Mouse (Mus musculus) hindbrain, embryonic 10.5 days (tissue): ENCODE data around the gene Tppp. TPM values are rescaled to one million over a fixed set of nuclear protein-coding genes. Genes with fewer than 3 reads are reported as not detected.
A peak's percentile ranks its signal among the peaks of the same experiment; 100 is the strongest.

Source experiments
- DNase-seq: peaks from one replicate; pipeline ENCODE4 v3.0.0-alpha.2; 2017; ENCODE audit warnings: low spot score
- H3K27ac ChIP-seq: fragments of 300-500 bp; sonication (generic); 2 replicates; pipeline ENCODE4 v1.5.1; 2016; ENCODE audit warnings: mild to moderate bottlenecking, moderate library complexity
- H3K27me3 ChIP-seq: fragments of 300-500 bp; sonication (generic); 2 replicates; pipeline ENCODE4 v1.6.1; 2016; ENCODE audit warnings: mild to moderate bottlenecking; ENCODE audit not compliant: poor library complexity, insufficient read depth, severe bottlenecking
- H3K36me3 ChIP-seq: fragments of 300-500 bp; sonication (generic); 2 replicates; pipeline ENCODE4 v1.6.1; 2016; ENCODE audit warnings: mild to moderate bottlenecking, moderate library complexity
- H3K4me1 ChIP-seq: fragments of 300-500 bp; sonication (generic); replicated peaks from 2 replicates; pipeline ENCODE4 v1.6.1; 2016; ENCODE audit warnings: mild to moderate bottlenecking
- H3K4me3 ChIP-seq: fragments of 300-500 bp; sonication (generic); 2 replicates; pipeline ENCODE4 v1.5.1; 2016; ENCODE audit warnings: mild to moderate bottlenecking, moderate library complexity
- H3K9me3 ChIP-seq: fragments of 300-500 bp; sonication (generic); 2 replicates; pipeline ENCODE4 v1.6.1; 2016; ENCODE audit warnings: mild to moderate bottlenecking, moderate library complexity
- WGBS: fragments of 180-500 bp; shearing (Covaris S2); methylation state at CpG from one replicate; pipeline ENCODE4 v1.1.7; 2016; 5-methylcytosine and 5-hydroxymethylcytosine counted together
- polyA plus RNA-seq: library from polyadenylated mRNA; unstranded; fragments of >200 nt; fragmentation: Nextera tagmentation; extraction: Ambion mirVana; gene quantifications from 2 replicates; pipeline ENCODE4 v1.2.1, GENCODE M21; 2016

The Tppp gene
- polyA plus RNA-seq: 0.85 and 2.8 TPM in 2 replicates

GRCm38 (mm10) chr13:74008948-74009718, at the start of gene Tppp:
Gene Tppp (plus strand): TSS chr13:74009407.
- Histone ChIP-seq H3K27me3 (peaks cover 53% of the 10 kb centered on the region), H3K36me3 (no peaks in the 10 kb centered on the region), H3K4me1 (peaks cover 24% of the 10 kb centered on the region), H3K27ac (peak within 1 kb of the TSS; percentile 70), H3K9me3 (no peaks in the 10 kb centered on the region), H3K4me3 (peak within 1 kb of the TSS; percentile 65)
- DNase-seq: peak; percentile 85
- under 1% methylated on average over 56 of the region's 56 CpGs for WGBS

- no peaks in the 10 kb centered on the region for H3K4me1 ChIP-seq
- DNase-seq: no peak
- H3K27ac ChIP-seq: no peak overlapping the region
- peaks cover 76% of the 10 kb centered on the region for H3K36me3 ChIP-seq
- H3K4me3 ChIP-seq: no peak overlapping the region
- H3K9me3 ChIP-seq: no peaks in the 10 kb centered on the region
- no peaks in the 10 kb centered on the region for H3K27me3 ChIP-seq
- 94% methylated on average over 10 of the region's 10 CpGs for WGBS
These were observed 49.0 kb upstream of the Tppp start for GRCm38 (mm10) chr13:73960117-73960652.

- Histone ChIP-seq H3K27me3 (no peaks in the 10 kb centered on the region), H3K9me3 (no peaks in the 10 kb centered on the region), H3K36me3 (peaks cover 66% of the 10 kb centered on the region), H3K27ac (no peak overlapping the region), H3K4me3 (no peak overlapping the region), H3K4me1 (no peaks in the 10 kb centered on the region)
- no peak for DNase-seq
- 77% methylated on average over 4 of the region's 4 CpGs for WGBS
These were observed 48.0 kb upstream of the Tppp start for GRCm38 (mm10) chr13:73961177-73961576.

GRCm38 (mm10) chr13:73963551-73963950, 45.7 kb upstream of the Tppp start, which contains the start of gene Zdhhc11:
Gene Zdhhc11 (plus strand): TSS chr13:73963851.
- no peak for DNase-seq
- WGBS: 88% methylated on average over 5 of the region's 5 CpGs
- Histone ChIP-seq H3K9me3 (no peaks in the 10 kb centered on the region), H3K36me3 (peaks cover 44% of the 10 kb centered on the region), H3K4me1 (no peaks in the 10 kb centered on the region), H3K4me3 (no peak within 1 kb of the TSS), H3K27ac (no peak within 1 kb of the TSS), H3K27me3 (no peaks in the 10 kb centered on the region)

- H3K27ac ChIP-seq: no peak overlapping the region; the same call in 1 of the 2 replicates
- 39% methylated on average over 12 of the region's 12 CpGs for WGBS
- no peaks in the 10 kb centered on the region for H3K36me3 ChIP-seq
- H3K4me3 ChIP-seq: no peak overlapping the region
- DNase-seq: peak; percentile 60
- no peaks in the 10 kb centered on the region for H3K4me1 ChIP-seq
- H3K9me3 ChIP-seq: no peaks in the 10 kb centered on the region
- no peaks in the 10 kb centered on the region for H3K27me3 ChIP-seq
These were observed 38.4 kb upstream of the Tppp start for GRCm38 (mm10) chr13:73970545-73971448.

- Histone ChIP-seq H3K27ac (no peak overlapping the region), H3K4me1 (no peaks in the 10 kb centered on the region), H3K9me3 (no peaks in the 10 kb centered on the region), H3K4me3 (no peak overlapping the region), H3K36me3 (no peaks in the 10 kb centered on the region), H3K27me3 (no peaks in the 10 kb centered on the region)
- WGBS: 92% methylated on average over 3 of the region's 3 CpGs
- DNase-seq: no peak
These were observed 34.7 kb upstream of the Tppp start for GRCm38 (mm10) chr13:73974523-73974922.

- 90% methylated on average over 5 of the region's 5 CpGs for WGBS
- Histone ChIP-seq H3K27ac (no peak overlapping the region), H3K4me1 (no peaks in the 10 kb centered on the region), H3K27me3 (no peaks in the 10 kb centered on the region), H3K4me3 (no peak overlapping the region), H3K9me3 (no peaks in the 10 kb centered on the region), H3K36me3 (no peaks in the 10 kb centered on the region)
- no peak for DNase-seq
These were observed 32.3 kb upstream of the Tppp start for GRCm38 (mm10) chr13:73976935-73977334.

GRCm38 (mm10) chr13:73990325-73990724, 18.9 kb upstream of the Tppp start:
- Histone ChIP-seq H3K4me1 (no peaks in the 10 kb centered on the region), H3K4me3 (no peak overlapping the region), H3K36me3 (no peaks in the 10 kb centered on the region), H3K9me3 (no peaks in the 10 kb centered on the region), H3K27ac (no peak overlapping the region), H3K27me3 (no peaks in the 10 kb centered on the region)
- WGBS: 85% methylated on average over 5 of the region's 5 CpGs
- DNase-seq: no peak

- no peak for DNase-seq
- no peak overlapping the region for H3K27ac ChIP-seq
- no peaks in the 10 kb centered on the region for H3K36me3 ChIP-seq
- H3K27me3 ChIP-seq: no peaks in the 10 kb centered on the region
- 92% methylated on average over 2 of the region's 2 CpGs for WGBS
- H3K4me1 ChIP-seq: no peaks in the 10 kb centered on the region
- H3K4me3 ChIP-seq: no peak overlapping the region
- H3K9me3 ChIP-seq: no peaks in the 10 kb centered on the region
These were observed 18.4 kb upstream of the Tppp start for GRCm38 (mm10) chr13:73990761-73991160.

- Histone ChIP-seq H3K9me3 (no peaks in the 10 kb centered on the region), H3K27me3 (no peaks in the 10 kb centered on the region), H3K36me3 (no peaks in the 10 kb centered on the region), H3K4me3 (no peak overlapping the region), H3K27ac (no peak overlapping the region), H3K4me1 (no peaks in the 10 kb centered on the region)
- DNase-seq: no peak
- WGBS: 82% methylated on average over 5 of the region's 5 CpGs
These were observed 17.9 kb upstream of the Tppp start for GRCm38 (mm10) chr13:73991267-73991666.

- no peak for DNase-seq
- Histone ChIP-seq H3K4me3 (no peak overlapping the region), H3K9me3 (no peaks in the 10 kb centered on the region), H3K27me3 (no peaks in the 10 kb centered on the region), H3K4me1 (no peaks in the 10 kb centered on the region), H3K36me3 (no peaks in the 10 kb centered on the region), H3K27ac (no peak overlapping the region)
- 87% methylated on average over 4 of the region's 4 CpGs for WGBS
These were observed 12.8 kb upstream of the Tppp start for GRCm38 (mm10) chr13:73996456-73996855.

GRCm38 (mm10) chr13:74000519-74000918, 8.7 kb upstream of the Tppp start:
- H3K36me3 ChIP-seq: no peaks in the 10 kb centered on the region

GRCm38 (mm10) chr13:74000961-74001360, 8.2 kb upstream of the Tppp start:
- WGBS: 85% methylated on average over 6 of the region's 6 CpGs
- DNase-seq: no peak
- H3K36me3 ChIP-seq: no peaks in the 10 kb centered on the region
- no peaks in the 10 kb centered on the region for H3K9me3 ChIP-seq
- no peaks in the 10 kb centered on the region for H3K4me1 ChIP-seq
- H3K27me3 ChIP-seq: no peaks in the 10 kb centered on the region
- H3K27ac ChIP-seq: no peak overlapping the region
- H3K4me3 ChIP-seq: no peak overlapping the region

More at GRCm38 (mm10) chr13:74000519-74000918, 8.7 kb upstream of the Tppp start:
- Histone ChIP-seq H3K4me1 (no peaks in the 10 kb centered on the region), H3K9me3 (no peaks in the 10 kb centered on the region), H3K27ac (no peak overlapping the region), H3K4me3 (no peak overlapping the region), H3K27me3 (no peaks in the 10 kb centered on the region)
- DNase-seq: no peak
